Mouse (Mus musculus) liver, postnatal 0 days (tissue): ENCODE measurements around the gene Muc3.

Experiments used
- CTCF ChIP-seq: sonication (generic); IDR thresholded peaks from 2 replicates; pipeline ENCODE4 v1.5.1; 2016; ENCODE audit warnings: antibody characterized with exemption, low read depth
- EP300 ChIP-seq: IDR thresholded peaks from 2 replicates; pipeline ENCODE4 v1.6.1; 2016; ENCODE audit warnings: antibody characterized with exemption, low read depth, mild to moderate bottlenecking

- TF ChIP-seq CTCF: no peak
- TF ChIP-seq EP300: no peak
Measured at GRCm38 (mm10) chr5:137173967-137174366, 24.8 kb upstream of the Muc3 start.
